Mouse (Mus musculus) liver, embryonic 16.5 days (tissue): ENCODE measurements around the gene Fam69a. TPM values are rescaled to one million over a fixed set of nuclear protein-coding genes. Genes with fewer than 3 reads are reported as not detected.
A peak's percentile ranks its signal among the peaks of the same experiment; 100 is the strongest.
"Not testable (repeated sequence)": the region's sequence is repeated elsewhere in the genome, so short reads cannot be mapped to it uniquely, and the experiment has no call there.

ENCODE experiments used
- ATAC-seq: fragments of 200-750 bp; cut with Nextera tagmentation; 2 replicates; pipeline ENCODE4 v1.8.0; 2017; ENCODE audit warnings: low read depth, mild to moderate bottlenecking, moderate number of reproducible peaks, moderate library complexity
- H3K27ac ChIP-seq: fragments of 300-500 bp; sonication (generic); 2 replicates; pipeline ENCODE4 v1.5.1; 2014; ENCODE audit warnings: mild to moderate bottlenecking, low read length
- H3K27me3 ChIP-seq: fragments of 300-500 bp; sonication (generic); 2 replicates; pipeline ENCODE4 v1.6.1; 2014; ENCODE audit warnings: low read depth, low read length, mixed read lengths; ENCODE audit not compliant: control insufficient read depth, insufficient read depth
- H3K36me3 ChIP-seq: fragments of 300-500 bp; sonication (generic); 2 replicates; pipeline ENCODE4 v1.6.1; 2014; ENCODE audit warnings: mild to moderate bottlenecking; ENCODE audit not compliant: control insufficient read depth, insufficient read depth
- H3K4me1 ChIP-seq: fragments of 300-500 bp; sonication (generic); 2 replicates; pipeline ENCODE4 v1.6.1; 2014; ENCODE audit warnings: low read depth, low read length, mixed read lengths; ENCODE audit not compliant: control insufficient read depth
- H3K4me2 ChIP-seq: fragments of 300-500 bp; sonication (generic); 2 replicates; pipeline ENCODE4 v1.6.1; 2014; ENCODE audit warnings: low read depth, low read length, mixed read lengths
- H3K4me3 ChIP-seq: fragments of 300-500 bp; sonication (generic); 2 replicates; pipeline ENCODE4 v1.5.1; 2014; ENCODE audit warnings: low read depth, mild to moderate bottlenecking, low read length
- H3K9ac ChIP-seq: fragments of 300-500 bp; sonication (generic); 2 replicates; pipeline ENCODE4 v1.6.1; 2014; ENCODE audit warnings: low read depth, low read length
- H3K9me3 ChIP-seq: fragments of 300-500 bp; sonication (generic); replicated peaks from 2 replicates; pipeline ENCODE4 v1.6.1; 2016; ENCODE audit warnings: low read length; ENCODE audit not compliant: control insufficient read depth
- WGBS: fragments of 180-500 bp; shearing (Covaris S2); extraction: QIAGEN DNeasy Blood & Tissue Kit; methylation state at CpG from one replicate; pipeline ENCODE4 v1.1.7; 2014; ENCODE audit not compliant: insufficient replicate concordance; 5-methylcytosine and 5-hydroxymethylcytosine counted together
- polyA plus RNA-seq: library from polyadenylated mRNA; unstranded; fragments of >200 nt; fragmentation: Nextera tagmentation; extraction: Ambion mirVana; gene quantifications from 2 replicates; pipeline ENCODE4 v1.2.1, GENCODE M21; 2015

Fam69a gene
- 7.9 and 8.8 TPM in 2 replicates for polyA plus RNA-seq

DNA sequence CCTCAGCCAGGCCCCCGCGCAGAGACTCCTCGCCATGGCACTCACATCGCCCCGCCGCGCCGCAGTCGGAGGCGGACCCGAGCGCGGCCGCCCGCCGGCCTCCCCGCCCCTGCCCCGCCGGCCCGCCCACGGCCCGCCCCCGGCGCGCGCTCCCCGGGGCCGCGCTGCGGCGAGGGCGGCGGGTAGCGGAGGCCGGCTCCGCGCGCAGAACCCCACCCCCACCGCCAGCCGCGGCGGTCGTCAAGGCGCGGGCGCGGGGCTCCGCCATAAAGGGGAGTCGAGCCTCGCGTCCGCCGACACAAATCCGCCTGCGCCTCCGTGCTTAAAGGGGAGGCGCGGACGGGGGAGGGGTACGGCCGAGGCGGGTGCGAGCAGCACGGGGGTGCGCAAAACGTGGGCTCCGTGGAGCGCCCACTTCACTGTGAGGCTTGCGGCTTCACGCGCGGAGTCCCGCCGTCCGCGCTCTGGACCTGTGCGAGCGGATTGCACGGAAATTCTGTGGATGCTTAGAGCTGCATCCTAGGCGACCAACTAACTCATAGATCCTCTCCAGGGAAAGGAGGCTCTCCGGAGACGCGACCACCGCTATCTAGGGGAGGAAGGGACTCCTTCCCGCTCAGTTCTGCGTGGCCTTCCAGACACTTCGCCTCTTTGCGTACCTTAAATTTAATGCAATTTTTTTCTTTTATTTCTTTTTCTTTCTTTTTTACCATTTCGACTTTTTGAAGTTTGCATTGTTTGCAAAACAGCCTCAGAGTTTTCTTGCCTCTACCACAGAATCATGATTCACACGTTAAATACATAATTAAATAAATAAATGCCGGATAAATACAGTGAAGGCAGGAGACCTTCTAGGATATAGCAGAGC, at the start of gene Fam69a:
Fam69a (minus strand) TSS at position 119 of the 868 bp plus-strand sequence.
- ATAC-seq: peak; percentile 96
- H3K27me3 ChIP-seq: no peaks in the 10 kb centered on the region
- peak within 1 kb of the TSS; percentile 89 for H3K4me3 ChIP-seq
- H3K9me3 ChIP-seq: no peaks in the 10 kb centered on the region
- peaks cover 5% of the 10 kb centered on the region for H3K4me1 ChIP-seq
- H3K27ac ChIP-seq: peak within 1 kb of the TSS; percentile 75
- H3K36me3 ChIP-seq: no peaks in the 10 kb centered on the region
- under 1% methylated on average over 57 of the region's 91 CpGs for WGBS
- H3K4me2 ChIP-seq: peak within 1 kb of the TSS; percentile 97
- H3K9ac ChIP-seq: peak within 1 kb of the TSS; percentile 87

DNA sequence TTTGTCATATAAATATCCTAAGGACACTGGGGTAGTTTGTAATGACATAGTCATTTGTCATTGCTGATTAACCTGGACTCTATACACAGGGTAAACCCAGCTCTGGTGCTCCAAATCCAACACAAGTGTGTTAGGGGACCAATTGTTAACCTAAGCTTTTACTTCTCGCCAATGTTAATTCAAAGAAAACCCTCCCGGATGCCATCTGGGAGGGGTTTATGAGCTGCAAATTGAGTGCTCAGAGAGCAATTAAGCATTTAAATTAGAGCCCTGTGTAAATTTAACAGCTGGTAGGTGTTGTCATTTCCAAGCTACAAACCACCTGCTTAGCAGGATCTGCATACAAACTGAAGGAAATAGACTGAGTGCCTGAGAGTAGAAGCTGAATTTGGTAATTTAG, 48.6 kb upstream of the Fam69a start:
- Histone ChIP-seq H3K36me3 (no peaks in the 10 kb centered on the region), H3K4me3 (no peak overlapping the region), H3K9me3 (no peaks in the 10 kb centered on the region), H3K4me2 (no peak overlapping the region), H3K9ac (no peak overlapping the region), H3K27me3 (no peaks in the 10 kb centered on the region), H3K4me1 (no peaks in the 10 kb centered on the region), H3K27ac (no peak overlapping the region)
- no peak for ATAC-seq
- 42% methylated on average over 2 of the region's 2 CpGs for WGBS

DNA sequence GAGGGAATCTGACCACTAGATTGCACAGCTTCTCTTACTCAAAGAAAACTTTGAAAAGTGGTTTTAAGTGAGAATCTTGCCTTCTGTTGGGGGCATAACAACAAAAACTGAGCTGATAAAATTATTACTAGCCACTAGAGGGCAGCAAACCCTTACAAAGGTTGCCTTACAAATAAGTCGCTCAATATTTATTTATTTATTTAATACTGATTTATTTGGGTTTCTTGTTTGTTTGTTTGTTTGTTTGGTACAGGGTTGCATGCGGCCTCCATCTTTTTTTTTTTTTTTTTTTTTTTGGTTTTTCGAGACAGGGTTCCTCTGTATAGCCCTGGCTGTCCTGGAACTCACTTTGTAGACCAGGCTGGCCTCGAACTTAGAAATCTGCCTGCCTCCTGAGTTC, 47.3 kb upstream of the Fam69a start:
- 29% methylated on average over 4 of the region's 4 CpGs for WGBS
- Histone ChIP-seq H3K27me3 (no peaks in the 10 kb centered on the region), H3K9ac (no peak overlapping the region), H3K4me3 (no peak overlapping the region), H3K27ac (no peak overlapping the region), H3K4me2 (no peak overlapping the region), H3K36me3 (no peaks in the 10 kb centered on the region), H3K4me1 (peaks cover 7% of the 10 kb centered on the region), H3K9me3 (no peaks in the 10 kb centered on the region)
- ATAC-seq: no peak

DNA sequence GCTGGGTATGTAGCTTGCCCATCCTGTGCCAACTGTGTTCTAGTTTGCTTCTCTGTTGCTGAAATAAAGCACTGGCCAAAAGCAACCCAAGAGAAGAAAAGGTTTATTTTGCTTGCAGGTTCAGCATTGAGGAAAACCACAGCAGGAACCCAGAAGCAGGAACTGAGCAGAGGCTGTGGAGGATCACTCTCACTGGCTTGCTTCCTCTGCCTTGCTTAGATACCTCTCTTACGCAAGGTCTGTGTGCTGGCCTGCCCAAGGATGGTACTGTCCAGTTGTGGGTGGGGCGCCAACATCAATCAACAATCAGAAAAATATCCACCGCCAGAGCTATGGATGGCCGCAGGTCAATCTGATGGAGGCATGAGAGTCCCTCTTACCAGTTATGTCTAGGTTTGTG, 44.4 kb upstream of the Fam69a start:
- Histone ChIP-seq H3K4me1 (peaks cover 13% of the 10 kb centered on the region), H3K4me2 (no peak overlapping the region), H3K36me3 (no peaks in the 10 kb centered on the region), H3K27me3 (no peaks in the 10 kb centered on the region), H3K9me3 (no peaks in the 10 kb centered on the region), H3K27ac (no peak overlapping the region), H3K9ac (no peak overlapping the region), H3K4me3 (no peak overlapping the region)
- ATAC-seq: no peak
- WGBS: 68% methylated on average over 4 of the region's 4 CpGs

DNA sequence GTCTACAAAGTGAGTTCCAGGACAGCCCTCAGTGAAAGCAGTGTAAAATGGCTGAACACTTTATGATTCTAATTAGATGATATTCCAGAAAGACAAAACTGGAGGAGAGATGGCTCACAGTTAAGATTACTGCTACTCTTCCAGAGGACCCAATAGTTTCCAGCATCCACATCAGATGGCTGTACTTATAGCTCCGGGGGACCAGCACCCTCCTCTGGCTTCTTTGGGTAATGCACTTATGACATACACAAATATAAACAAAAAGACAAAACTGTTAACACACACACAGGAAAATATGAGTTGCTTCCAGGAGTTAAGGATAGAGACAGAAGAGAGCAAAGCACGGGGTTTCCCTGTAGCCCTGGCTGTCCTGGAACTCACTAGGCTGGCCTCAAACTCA, 43.1 kb upstream of the Fam69a start:
- H3K4me1 ChIP-seq: peaks cover 13% of the 10 kb centered on the region
- no peak for ATAC-seq
- no peaks in the 10 kb centered on the region for H3K36me3 ChIP-seq
- no peak overlapping the region for H3K27ac ChIP-seq
- H3K27me3 ChIP-seq: no peaks in the 10 kb centered on the region
- no peak overlapping the region for H3K4me3 ChIP-seq
- no peak overlapping the region for H3K9ac ChIP-seq
- H3K4me2 ChIP-seq: no peak overlapping the region
- H3K9me3 ChIP-seq: no peaks in the 10 kb centered on the region
- 50% methylated on average over 2 of the region's 2 CpGs for WGBS

DNA sequence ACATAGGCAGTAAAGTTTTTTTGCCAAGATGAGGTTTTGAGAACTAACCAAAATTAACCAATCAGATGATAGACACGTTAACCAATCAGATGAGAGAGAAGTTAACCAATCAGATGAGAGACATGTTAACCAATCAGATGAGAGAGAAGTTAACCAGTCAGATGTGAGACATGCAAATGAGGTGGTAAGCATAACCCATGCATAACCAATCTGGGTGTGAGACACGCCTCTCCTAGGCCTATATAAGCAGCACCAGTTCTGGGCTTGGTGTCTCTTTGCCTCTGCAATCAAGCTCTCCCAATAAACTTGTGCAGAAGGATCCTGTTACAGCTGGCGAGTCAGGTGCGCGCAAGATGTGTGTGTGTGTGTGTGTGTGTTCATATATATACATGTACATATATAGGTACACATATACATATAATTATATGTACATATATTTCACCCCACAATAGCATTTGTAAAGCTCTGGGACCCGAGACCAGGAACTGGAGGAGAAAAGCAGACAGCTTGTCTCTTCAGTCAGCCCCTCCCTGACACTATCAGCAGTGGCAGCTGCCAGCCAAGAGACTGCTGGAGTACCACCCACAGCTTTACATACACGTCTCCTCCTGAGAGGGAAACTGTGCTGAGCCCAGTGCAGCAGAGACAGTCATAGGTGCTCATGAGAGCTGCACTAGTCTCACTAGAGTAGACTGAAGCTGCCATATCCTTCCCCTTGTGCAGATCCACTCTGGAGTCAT, 42.1 kb upstream of the Fam69a start:
- H3K27ac ChIP-seq: peak overlapping the region; percentile 47
- peak overlapping the region; percentile 7; the same call in 1 of the 2 replicates for H3K4me2 ChIP-seq

DNA sequence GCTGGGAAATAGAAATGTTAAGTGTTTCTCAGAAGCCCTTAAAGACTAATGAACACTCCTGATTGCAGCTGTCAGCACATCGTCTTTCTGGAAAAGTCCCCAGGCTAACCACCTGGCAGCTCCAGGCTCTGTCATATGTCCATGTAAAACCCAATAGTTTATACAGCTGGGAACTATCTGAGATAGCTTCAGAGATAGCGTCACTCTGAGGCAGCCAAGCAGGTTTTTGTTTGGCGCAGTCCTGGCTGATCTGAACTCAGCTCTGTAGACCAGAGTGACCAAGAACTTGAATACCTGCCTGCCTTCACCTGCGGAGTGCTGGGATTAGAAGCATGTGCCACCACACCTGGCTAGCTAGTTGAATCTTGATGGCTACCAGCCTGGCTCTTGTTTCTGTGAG, 41.3 kb upstream of the Fam69a start:
- no peaks in the 10 kb centered on the region for H3K27me3 ChIP-seq

More for the DNA sequence above, 42.1 kb upstream of the Fam69a start:
- H3K36me3 ChIP-seq, H3K9me3 ChIP-seq, H3K27me3 ChIP-seq, H3K4me3 ChIP-seq, H3K9ac ChIP-seq: not testable (repeated sequence)
- 68% methylated on average over 7 of the region's 7 CpGs for WGBS
- ATAC-seq: peak; percentile 96
- H3K4me1 ChIP-seq: peaks cover 13% of the 10 kb centered on the region

DNA sequence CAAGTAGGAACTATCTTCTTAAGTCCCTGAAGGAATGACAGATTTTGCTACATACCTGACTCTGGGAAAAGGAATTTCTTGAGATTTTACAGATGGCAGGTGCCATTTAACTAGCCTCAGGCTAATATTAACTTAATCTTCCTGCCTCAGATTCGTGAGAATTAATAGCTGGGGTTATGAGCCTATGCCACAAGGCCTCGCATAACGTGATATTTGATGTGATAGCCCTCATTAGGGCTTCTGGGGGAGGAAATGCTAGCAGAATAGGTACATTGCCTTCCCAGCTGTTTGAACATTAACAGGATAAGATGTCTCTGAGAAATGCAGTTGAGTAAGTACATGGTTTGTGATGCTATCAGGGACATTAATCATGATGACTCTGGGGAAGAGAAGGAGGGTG, 34.5 kb upstream of the Fam69a start:
- Histone ChIP-seq H3K27me3 (no peaks in the 10 kb centered on the region), H3K9ac (no peak overlapping the region), H3K36me3 (no peaks in the 10 kb centered on the region), H3K4me3 (no peak overlapping the region), H3K4me1 (no peaks in the 10 kb centered on the region), H3K4me2 (no peak overlapping the region), H3K27ac (no peak overlapping the region), H3K9me3 (no peaks in the 10 kb centered on the region)
- 54% methylated on average over 3 of the region's 3 CpGs for WGBS
- ATAC-seq: no peak

More for the DNA sequence above, 41.3 kb upstream of the Fam69a start:
- Histone ChIP-seq H3K9me3 (no peaks in the 10 kb centered on the region), H3K4me2 (no peak overlapping the region), H3K4me3 (no peak overlapping the region), H3K36me3 (no peaks in the 10 kb centered on the region), H3K27ac (no peak overlapping the region), H3K9ac (no peak overlapping the region), H3K4me1 (peaks cover 13% of the 10 kb centered on the region)
- WGBS: 85% methylated on average over 4 of the region's 4 CpGs
- ATAC-seq: no peak

DNA sequence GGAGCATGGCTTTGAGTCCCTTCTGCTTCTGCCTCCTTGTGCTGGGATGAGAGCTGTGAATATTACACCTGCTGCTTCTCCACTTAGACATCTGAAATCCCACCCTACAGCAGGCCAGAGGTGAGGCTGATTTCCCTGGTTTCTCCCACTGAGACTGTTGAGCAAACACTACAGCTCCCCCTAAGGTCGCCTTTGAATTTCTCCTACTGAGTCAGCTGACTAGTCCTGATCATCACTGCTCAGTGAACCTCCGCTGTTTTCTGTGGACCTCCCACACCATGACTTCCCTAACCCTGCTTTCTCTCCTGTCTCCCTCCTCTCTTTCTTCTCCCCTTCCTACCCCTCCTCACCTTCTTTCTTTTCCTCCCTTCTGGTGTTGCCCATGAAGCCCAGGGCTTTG, 32.5 kb upstream of the Fam69a start:
- Histone ChIP-seq H3K36me3 (no peaks in the 10 kb centered on the region), H3K27me3 (no peaks in the 10 kb centered on the region), H3K27ac (no peak overlapping the region), H3K4me1 (no peaks in the 10 kb centered on the region), H3K9me3 (no peaks in the 10 kb centered on the region), H3K9ac (no peak overlapping the region), H3K4me2 (no peak overlapping the region), H3K4me3 (no peak overlapping the region)
- no peak for ATAC-seq
- WGBS: 4% methylated on average over 2 of the region's 2 CpGs
